Mouse (Mus musculus): ENCODE data around the gene Hmx3. TPM values are rescaled to one million over a fixed set of nuclear protein-coding genes. Genes with fewer than 3 reads are reported as not detected.

Hmx3 gene
- 0.64 and 0.93 TPM in 2 replicates for polyA plus RNA-seq (2012; rRNA removed)

- WGBS: 3% methylated on average over 65 of the region's 65 CpGs
- no peak for DNase-seq (ENCODE audit: low read depth, low spot score)
Measured at GRCm38 (mm10) chr7:131542115-131542871, at the start of gene Hmx3. TSS of gene Hmx3 (plus strand) at chr7:131542867.

- 60% methylated on average over 2 of the region's 2 CpGs for WGBS
- no peak for DNase-seq (ENCODE audit: low read depth, low spot score)
Measured at GRCm38 (mm10) chr7:131503739-131504138, 38.9 kb upstream of the Hmx3 start.

GRCm38 (mm10) chr7:131539979-131540378, 2.7 kb upstream of the Hmx3 start:
- no peak for DNase-seq (ENCODE audit: low read depth, low spot score)

GRCm38 (mm10) chr7:131541184-131542114, 1.2 kb upstream of the Hmx3 start:
- no peak for DNase-seq (ENCODE audit: low read depth, low spot score)
- WGBS: 4% methylated on average over 41 of the region's 41 CpGs

More at GRCm38 (mm10) chr7:131539979-131540378, 2.7 kb upstream of the Hmx3 start:
- 1% methylated on average over 7 of the region's 7 CpGs for WGBS

GRCm38 (mm10) chr7:131542872-131543622, 380 bp downstream of the Hmx3 start:
- 2% methylated on average over 64 of the region's 71 CpGs for WGBS
- DNase-seq (ENCODE audit: low read depth, low spot score): no peak

- no peak for DNase-seq (ENCODE audit: low read depth, low spot score)
- WGBS: 2% methylated on average over 75 of the region's 75 CpGs
Measured at GRCm38 (mm10) chr7:131543623-131544481, 1.2 kb downstream of the Hmx3 start.

- no peak for DNase-seq (ENCODE audit: low read depth, low spot score)
- WGBS: 8% methylated on average over 5 of the region's 5 CpGs
Measured at GRCm38 (mm10) chr7:131544871-131545270, 2.2 kb downstream of the Hmx3 start.

GRCm38 (mm10) chr7:131545701-131546385, 3.2 kb downstream of the Hmx3 start:
- WGBS: 7% methylated on average over 13 of the region's 13 CpGs
- no peak for DNase-seq (ENCODE audit: low read depth, low spot score)

GRCm38 (mm10) chr7:131546423-131546822, 3.8 kb downstream of the Hmx3 start:
- DNase-seq (ENCODE audit: low read depth, low spot score): no peak
- 13% methylated on average over 2 of the region's 2 CpGs for WGBS

GRCm38 (mm10) chr7:131547481-131547880, 4.8 kb downstream of the Hmx3 start:
- DNase-seq (ENCODE audit: low read depth, low spot score): no peak
- WGBS: 5% methylated on average over 5 of the region's 5 CpGs

GRCm38 (mm10) chr7:131548473-131548872, 5.8 kb downstream of the Hmx3 start, which contains the start of gene Hmx2:
TSS of gene Hmx2 (plus strand) at chr7:131548773.
- no peak for DNase-seq (ENCODE audit: low read depth, low spot score)
- WGBS: 3% methylated on average over 3 of the region's 3 CpGs

GRCm38 (mm10) chr7:131551471-131551870, 8.8 kb downstream of the Hmx3 start:
- WGBS: 4% methylated on average over 4 of the region's 4 CpGs
- no peak for DNase-seq (ENCODE audit: low read depth, low spot score)

- WGBS: 2% methylated on average over 42 of the region's 42 CpGs
- DNase-seq (ENCODE audit: low read depth, low spot score): no peak
Measured at GRCm38 (mm10) chr7:131551931-131552741, 9.5 kb downstream of the Hmx3 start.

- no peak for DNase-seq (ENCODE audit: low read depth, low spot score)
- 4% methylated on average over 5 of the region's 5 CpGs for WGBS
Measured at GRCm38 (mm10) chr7:131552781-131553180, 10.1 kb downstream of the Hmx3 start.

GRCm38 (mm10) chr7:131553771-131554175, 11.1 kb downstream of the Hmx3 start:
- no peak for DNase-seq (ENCODE audit: low read depth, low spot score)
- under 1% methylated on average over 39 of the region's 39 CpGs for WGBS

GRCm38 (mm10) chr7:131554341-131555180, 11.9 kb downstream of the Hmx3 start:
- WGBS: 3% methylated on average over 45 of the region's 45 CpGs
- no peak for DNase-seq (ENCODE audit: low read depth, low spot score)

Data from large intestine, adult 2 months (tissue).